Mouse (Mus musculus) ES-E14 (cell line): ENCODE measurements around the gene Zfyve1.

Source experiments
- HCFC1 ChIP-seq: IDR thresholded peaks from 2 replicates; pipeline ENCODE4 v1.6.1; 2012; ENCODE audit warnings: low read length, inconsistent platforms, borderline replicate concordance; ENCODE audit not compliant: insufficient read depth
- MAFK ChIP-seq: IDR thresholded peaks from 2 replicates; pipeline ENCODE4 v1.6.1; 2014; ENCODE audit warnings: mild to moderate bottlenecking, low read depth, low read length, inconsistent platforms; ENCODE audit not compliant: insufficient read depth
- ZC3H11A ChIP-seq: IDR thresholded peaks from 2 replicates; pipeline ENCODE4 v1.6.1; 2012; ENCODE audit warnings: low read depth, mild to moderate bottlenecking, inconsistent platforms, low read length, borderline replicate concordance
- ZNF384 ChIP-seq: IDR thresholded peaks from 2 replicates; pipeline ENCODE4 v1.6.1; 2012; ENCODE audit warnings: low read depth, low read length, inconsistent platforms

DNA sequence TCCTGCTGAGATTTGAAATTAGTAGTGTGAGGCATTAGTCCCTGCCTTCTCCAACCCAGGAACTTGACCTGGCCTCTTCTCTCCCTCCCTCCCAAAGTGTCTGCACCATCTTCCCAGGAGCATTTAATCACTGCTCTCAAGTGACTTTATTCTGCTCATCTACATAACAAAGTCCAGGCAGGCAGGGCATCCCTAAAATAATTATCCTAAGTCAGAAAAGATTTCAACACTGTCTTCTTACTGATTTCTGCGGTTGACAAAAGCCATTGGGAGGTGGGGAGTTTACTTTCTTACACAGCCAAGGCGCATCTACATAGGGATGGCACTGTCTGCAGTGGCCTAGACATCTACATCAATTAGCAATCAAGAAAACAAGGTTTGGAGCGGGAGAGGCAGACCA lies 27.2 kb downstream of the Zfyve1 start:
- no peak for TF ChIP-seq ZC3H11A
- no peak for TF ChIP-seq HCFC1
- no peak for TF ChIP-seq ZNF384
- TF ChIP-seq MAFK: no peak
